Mouse (Mus musculus): ENCODE data around the gene Ttc37. TPM values are rescaled to one million over a fixed set of nuclear protein-coding genes. Genes with fewer than 3 reads are reported as not detected.

Gene Ttc37
- total and polyA plus RNA-seq, 2 experiments from 2014 or later: 3.9 to 21.5 TPM

DNA sequence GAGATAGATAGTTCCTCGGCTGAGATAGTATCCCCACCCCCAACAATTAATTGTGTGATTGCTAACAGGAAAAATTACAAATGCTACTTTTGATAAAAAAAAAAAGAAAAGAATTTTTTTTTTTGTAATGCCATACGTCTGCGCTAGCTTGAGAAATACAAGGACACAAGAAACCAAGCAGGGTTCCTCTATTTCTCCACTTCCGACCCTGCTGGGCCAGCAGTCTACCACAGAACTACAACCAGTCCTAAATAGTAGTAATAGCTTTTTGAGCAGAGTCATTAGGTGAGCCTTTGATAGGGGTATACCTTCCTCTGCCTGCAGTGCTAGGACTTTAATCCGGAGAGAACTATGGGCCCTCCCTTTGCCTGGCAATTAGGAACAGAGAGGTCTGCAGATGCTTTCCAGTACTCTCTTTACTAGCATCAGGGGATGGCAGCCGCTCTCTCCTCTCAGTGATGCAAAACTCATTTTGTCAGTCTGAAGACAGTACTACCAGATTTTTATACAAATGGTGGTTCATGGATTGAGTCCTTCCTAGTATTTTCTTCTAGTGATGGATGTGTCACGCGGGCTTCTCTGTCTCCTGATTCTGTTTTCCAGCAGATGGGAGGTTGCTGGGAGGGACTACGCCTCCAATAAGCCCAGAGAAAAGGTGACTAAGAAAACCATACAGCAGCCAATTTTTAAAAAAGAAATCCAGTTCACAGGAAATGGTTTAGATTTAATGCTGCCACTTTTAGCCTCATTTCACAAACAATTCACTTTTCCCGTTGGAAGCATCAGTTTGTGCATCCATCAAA, 41.1 kb upstream of the Ttc37 start:
- Histone ChIP-seq H3K4me2 (ENCODE audit: low read depth, low read length) (no peak overlapping the region), H3K4me1 (ENCODE audit: control insufficient read depth, insufficient read depth) (peaks cover 11% of the 10 kb centered on the region), H3K36me3 (replicated peaks; ENCODE audit: control insufficient read depth, insufficient read depth, low read length) (no peaks in the 10 kb centered on the region), H3K27ac (ENCODE audit: low read depth) (no peak overlapping the region), H3K27me3 (ENCODE audit: control insufficient read depth, insufficient read depth, low read length) (peaks cover 47% of the 10 kb centered on the region), H3K9me3 (replicated peaks; ENCODE audit: control insufficient read depth, low read length) (no peaks in the 10 kb centered on the region), H3K4me3 (ENCODE audit: low read depth, low read length) (no peak overlapping the region), H3K9ac (replicated peaks; ENCODE audit: low read depth, low read length) (no peak overlapping the region)
- TF ChIP-seq CTCF (IDR thresholded peaks at IDR 0.05; ENCODE audit: low read depth) (no peak), EP300 (IDR thresholded peaks at IDR 0.05; ENCODE audit: low read depth) (no peak)
- DNase-seq (ENCODE audit: low spot score): no peak
- WGBS: 71% methylated on average over 10 of the region's 10 CpGs
- no peak for ATAC-seq (ENCODE audit: insufficient read depth, low read depth)

DNA sequence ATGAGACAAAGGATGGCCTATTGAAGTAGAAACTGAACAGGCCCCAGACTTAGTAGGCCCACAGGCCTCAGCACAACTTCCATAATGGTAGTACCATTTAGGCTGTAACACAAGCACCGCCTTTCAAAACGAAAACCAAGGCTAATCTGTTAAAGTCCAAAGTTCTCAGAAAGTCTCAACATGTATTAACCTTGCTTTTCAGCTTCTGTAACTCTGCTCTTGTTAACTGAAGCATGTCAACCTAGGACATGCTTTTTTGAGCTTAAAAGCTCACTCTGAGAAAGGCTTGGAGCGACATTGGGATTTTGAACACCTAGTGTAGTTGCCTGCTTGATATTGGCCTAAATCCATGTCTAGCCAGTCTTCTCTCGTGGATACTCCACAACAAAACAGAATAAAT, 38.9 kb upstream of the Ttc37 start:
- Histone ChIP-seq H3K27ac (ENCODE audit: low read depth) (no peak overlapping the region), H3K9ac (replicated peaks; ENCODE audit: low read depth, low read length) (no peak overlapping the region), H3K9me3 (replicated peaks; ENCODE audit: control insufficient read depth, low read length) (no peaks in the 10 kb centered on the region), H3K4me2 (ENCODE audit: low read depth, low read length) (no peak overlapping the region), H3K4me1 (ENCODE audit: control insufficient read depth, insufficient read depth) (peaks cover 11% of the 10 kb centered on the region), H3K4me3 (ENCODE audit: low read depth, low read length) (no peak overlapping the region), H3K27me3 (ENCODE audit: control insufficient read depth, insufficient read depth, low read length) (peaks cover 31% of the 10 kb centered on the region), H3K36me3 (replicated peaks; ENCODE audit: control insufficient read depth, insufficient read depth, low read length) (peaks cover 5% of the 10 kb centered on the region; the same call in 1 of the 2 replicates)
- no peak for TF ChIP-seq CTCF (IDR thresholded peaks at IDR 0.05; ENCODE audit: low read depth)
- no peak for TF ChIP-seq EP300 (IDR thresholded peaks at IDR 0.05; ENCODE audit: low read depth)
- 81% methylated on average over 4 of the region's 4 CpGs for WGBS
- ATAC-seq (ENCODE audit: insufficient read depth, low read depth) (no peak), DNase-seq (ENCODE audit: low spot score) (no peak)

DNA sequence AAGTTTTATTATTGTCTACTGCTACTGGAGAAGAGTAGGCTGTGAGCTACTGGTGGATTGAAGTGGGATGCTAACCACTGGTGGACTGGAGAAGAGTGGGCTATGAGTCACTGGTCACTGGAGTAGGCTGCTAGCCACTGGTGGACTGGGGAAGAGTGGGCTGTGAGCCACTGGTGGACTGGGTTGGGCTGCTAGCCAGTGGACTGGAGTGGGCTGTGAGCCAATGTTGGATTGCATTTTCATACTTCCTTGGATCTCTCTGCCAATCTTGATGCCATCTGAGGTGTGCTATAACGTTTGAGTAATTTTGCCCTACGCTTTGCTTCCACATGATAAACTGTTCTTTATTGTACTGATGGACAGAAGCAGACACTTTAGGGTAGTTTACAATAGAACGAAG, 36.4 kb upstream of the Ttc37 start:
- H3K4me2 ChIP-seq (ENCODE audit: low read depth, low read length): no peak overlapping the region
- peaks cover 12% of the 10 kb centered on the region for H3K36me3 ChIP-seq (replicated peaks; ENCODE audit: control insufficient read depth, insufficient read depth, low read length)
- H3K27me3 ChIP-seq (ENCODE audit: control insufficient read depth, insufficient read depth, low read length): peaks cover 6% of the 10 kb centered on the region
- DNase-seq (ENCODE audit: low spot score) (no peak), ATAC-seq (ENCODE audit: insufficient read depth, low read depth) (no peak)
- H3K9ac ChIP-seq (replicated peaks; ENCODE audit: low read depth, low read length): no peak overlapping the region
- H3K4me3 ChIP-seq (ENCODE audit: low read depth, low read length): no peak overlapping the region
- no peak for TF ChIP-seq CTCF (IDR thresholded peaks at IDR 0.05; ENCODE audit: low read depth)
- TF ChIP-seq EP300 (IDR thresholded peaks at IDR 0.05; ENCODE audit: low read depth): no peak
- H3K27ac ChIP-seq (ENCODE audit: low read depth): no peak overlapping the region
- H3K9me3 ChIP-seq (replicated peaks; ENCODE audit: control insufficient read depth, low read length): no peaks in the 10 kb centered on the region
- H3K4me1 ChIP-seq (ENCODE audit: control insufficient read depth, insufficient read depth): no peaks in the 10 kb centered on the region
- 82% methylated on average over 3 of the region's 3 CpGs for WGBS

DNA sequence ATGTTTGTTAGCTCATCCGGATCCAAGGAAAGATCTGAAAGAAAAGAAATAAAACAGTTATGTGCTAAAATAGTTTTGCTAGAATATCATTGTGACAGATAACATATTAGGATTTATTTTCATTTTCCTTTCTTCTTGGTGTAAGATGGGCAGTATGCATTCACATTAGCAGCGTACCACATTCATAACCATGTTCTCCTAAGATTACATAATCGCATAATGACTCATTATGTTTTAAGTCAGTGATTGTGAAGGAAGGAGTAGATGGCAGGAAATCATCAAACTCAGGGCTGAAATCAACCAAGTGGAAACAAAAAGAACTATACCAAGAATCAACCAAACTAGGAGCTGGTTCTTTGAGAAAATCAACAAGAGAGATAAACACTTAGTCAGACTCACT, 36.0 kb upstream of the Ttc37 start:
- ATAC-seq (ENCODE audit: insufficient read depth, low read depth): no peak
- no peaks in the 10 kb centered on the region for H3K9me3 ChIP-seq (replicated peaks; ENCODE audit: control insufficient read depth, low read length)
- H3K4me3 ChIP-seq (ENCODE audit: low read depth, low read length): no peak overlapping the region
- no peaks in the 10 kb centered on the region for H3K4me1 ChIP-seq (ENCODE audit: control insufficient read depth, insufficient read depth)
- H3K9ac ChIP-seq (replicated peaks; ENCODE audit: low read depth, low read length): no peak overlapping the region
- 85% methylated on average over 3 of the region's 3 CpGs for WGBS
- H3K36me3 ChIP-seq (replicated peaks; ENCODE audit: control insufficient read depth, insufficient read depth, low read length): peaks cover 12% of the 10 kb centered on the region
- H3K4me2 ChIP-seq (ENCODE audit: low read depth, low read length): no peak overlapping the region
- no peak for DNase-seq (ENCODE audit: low spot score)
- TF ChIP-seq EP300 (IDR thresholded peaks at IDR 0.05; ENCODE audit: low read depth): no peak
- no peak for TF ChIP-seq CTCF (IDR thresholded peaks at IDR 0.05; ENCODE audit: low read depth)
- peaks cover 1% of the 10 kb centered on the region; the same call in 1 of the 2 replicates for H3K27me3 ChIP-seq (ENCODE audit: control insufficient read depth, insufficient read depth, low read length)
- no peak overlapping the region for H3K27ac ChIP-seq (ENCODE audit: low read depth)

DNA sequence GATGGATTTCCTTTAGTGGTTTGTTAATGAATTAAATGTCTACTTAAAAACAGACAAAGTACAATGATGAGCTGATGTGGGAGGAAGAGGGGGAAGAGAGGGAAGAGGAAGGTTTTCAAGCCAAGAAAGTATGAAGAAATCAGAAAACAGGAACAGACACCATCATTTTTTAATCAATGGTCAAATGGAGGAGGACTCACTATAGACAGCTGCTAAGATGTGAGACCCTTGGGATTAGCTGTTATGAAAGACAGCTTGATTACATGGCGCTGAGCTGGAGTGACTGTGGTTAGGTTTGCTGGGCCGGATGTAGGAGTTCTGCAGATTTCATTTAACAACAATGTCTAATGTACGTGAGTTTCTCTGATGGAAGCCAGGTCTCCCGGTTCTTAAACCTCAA, 35.0 kb upstream of the Ttc37 start:
- TF ChIP-seq EP300 (IDR thresholded peaks at IDR 0.05; ENCODE audit: low read depth) (no peak), CTCF (IDR thresholded peaks at IDR 0.05; ENCODE audit: low read depth) (no peak)
- no peak overlapping the region for H3K27ac ChIP-seq (ENCODE audit: low read depth)
- no peak overlapping the region for H3K4me3 ChIP-seq (ENCODE audit: low read depth, low read length)
- H3K4me1 ChIP-seq (ENCODE audit: control insufficient read depth, insufficient read depth): no peaks in the 10 kb centered on the region
- 82% methylated on average over 4 of the region's 4 CpGs for WGBS
- DNase-seq (ENCODE audit: low spot score) (no peak), ATAC-seq (ENCODE audit: insufficient read depth, low read depth) (no peak)
- H3K4me2 ChIP-seq (ENCODE audit: low read depth, low read length): no peak overlapping the region
- H3K36me3 ChIP-seq (replicated peaks; ENCODE audit: control insufficient read depth, insufficient read depth, low read length): peaks cover 12% of the 10 kb centered on the region
- no peak overlapping the region for H3K9ac ChIP-seq (replicated peaks; ENCODE audit: low read depth, low read length)
- H3K9me3 ChIP-seq (replicated peaks; ENCODE audit: control insufficient read depth, low read length): no peaks in the 10 kb centered on the region
- H3K27me3 ChIP-seq (ENCODE audit: control insufficient read depth, insufficient read depth, low read length): no peaks in the 10 kb centered on the region

All from heart, postnatal 0 days (tissue).